Mouse (Mus musculus) spleen, adult 2 months (tissue): ENCODE data around the gene Ccnf.

Source experiments
- CTCF ChIP-seq: fragments of 200-500 bp; IDR thresholded peaks from 2 replicates; pipeline ENCODE4 v1.5.1; 2011; ENCODE audit warnings: mild to moderate bottlenecking, inconsistent platforms; ENCODE audit not compliant: insufficient read depth, insufficient read length, insufficient replicate concordance; ENCODE audit errors: extremely low read depth
- POLR2A ChIP-seq: fragments of 200-500 bp; IDR thresholded peaks from 2 replicates; pipeline ENCODE4 v1.6.1; 2011; ENCODE audit warnings: low read depth, low read length, inconsistent platforms

DNA sequence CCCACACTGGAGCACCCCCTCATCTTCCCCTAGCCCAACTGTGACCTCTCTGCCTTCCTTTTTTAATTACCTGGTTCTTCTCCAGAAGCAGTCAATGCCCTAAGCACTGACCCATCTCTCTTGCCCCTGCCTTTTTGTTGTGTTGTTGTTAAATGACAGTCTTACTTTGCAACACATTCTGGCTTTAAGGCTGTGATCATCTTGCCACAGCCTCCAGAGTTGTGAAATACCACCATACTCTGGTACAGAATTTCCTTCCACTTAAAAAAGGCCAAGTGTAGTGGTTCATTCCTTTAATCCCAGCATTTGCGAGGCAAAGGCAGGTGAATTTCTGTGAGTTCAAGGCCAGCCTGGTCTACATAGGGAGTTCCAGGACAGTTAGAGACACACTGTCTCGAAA is 60.4 kb downstream of the Ccnf start:
- TF ChIP-seq POLR2A, result no peak
- TF ChIP-seq CTCF, result no peak
